Mouse (Mus musculus) heart, embryonic 16.5 days (tissue): ENCODE measurements around the gene Maf. TPM values are rescaled to one million over a fixed set of nuclear protein-coding genes. Genes with fewer than 3 reads are reported as not detected.

Source experiments
- ATAC-seq: fragments of 200-750 bp; cut with Nextera tagmentation; replicated peaks from 2 replicates; pipeline ENCODE4 v1.8.0; 2017; ENCODE audit warnings: moderate number of reproducible peaks; ENCODE audit not compliant: insufficient read depth, low FRiP score; ENCODE audit errors: extremely low read depth
- H3K27ac ChIP-seq: fragments of 300-500 bp; sonication (generic); 2 replicates; pipeline ENCODE4 v1.5.1; 2014; ENCODE audit warnings: mild to moderate bottlenecking, low read length, control low read depth, moderate library complexity
- H3K27me3 ChIP-seq: fragments of 300-500 bp; sonication (generic); 2 replicates; pipeline ENCODE4 v1.6.1; 2014; ENCODE audit warnings: low read length, mixed read lengths; ENCODE audit not compliant: control insufficient read depth, insufficient read depth
- H3K36me3 ChIP-seq: fragments of 300-500 bp; sonication (generic); 2 replicates; pipeline ENCODE4 v1.6.1; 2014; ENCODE audit not compliant: control insufficient read depth, insufficient read depth
- H3K4me1 ChIP-seq: fragments of 300-500 bp; sonication (generic); 2 replicates; pipeline ENCODE4 v1.6.1; 2014; ENCODE audit warnings: low read length, mixed read lengths; ENCODE audit not compliant: control insufficient read depth, insufficient read depth
- H3K4me2 ChIP-seq: fragments of 300-500 bp; sonication (generic); 2 replicates; pipeline ENCODE4 v1.6.1; 2014; ENCODE audit warnings: low read depth, mild to moderate bottlenecking, control low read depth, low read length
- H3K4me3 ChIP-seq: fragments of 300-500 bp; sonication (generic); 2 replicates; pipeline ENCODE4 v1.5.1; 2014; ENCODE audit warnings: mild to moderate bottlenecking, control low read depth, low read length
- H3K9ac ChIP-seq: fragments of 300-500 bp; sonication (generic); 2 replicates; pipeline ENCODE4 v1.6.1; 2014; ENCODE audit warnings: low read length, control low read depth
- H3K9me3 ChIP-seq: fragments of 300-500 bp; sonication (generic); replicated peaks from 2 replicates; pipeline ENCODE4 v1.6.1; 2016; ENCODE audit warnings: low read length; ENCODE audit not compliant: control insufficient read depth
- WGBS: fragments of 180-500 bp; shearing (Covaris S2); extraction: QIAGEN DNeasy Blood & Tissue Kit; methylation state at CpG from one replicate; pipeline ENCODE4 v1.1.7; 2014; 5-methylcytosine and 5-hydroxymethylcytosine counted together
- polyA plus RNA-seq: library from polyadenylated mRNA; unstranded; fragments of >200 nt; fragmentation: Nextera tagmentation; extraction: Ambion mirVana; gene quantifications from 2 replicates; pipeline ENCODE4 v1.2.1, GENCODE M21; 2015

Gene Maf
- polyA plus RNA-seq, 1 experiment from 2014 or later, result 3.2 TPM

DNA sequence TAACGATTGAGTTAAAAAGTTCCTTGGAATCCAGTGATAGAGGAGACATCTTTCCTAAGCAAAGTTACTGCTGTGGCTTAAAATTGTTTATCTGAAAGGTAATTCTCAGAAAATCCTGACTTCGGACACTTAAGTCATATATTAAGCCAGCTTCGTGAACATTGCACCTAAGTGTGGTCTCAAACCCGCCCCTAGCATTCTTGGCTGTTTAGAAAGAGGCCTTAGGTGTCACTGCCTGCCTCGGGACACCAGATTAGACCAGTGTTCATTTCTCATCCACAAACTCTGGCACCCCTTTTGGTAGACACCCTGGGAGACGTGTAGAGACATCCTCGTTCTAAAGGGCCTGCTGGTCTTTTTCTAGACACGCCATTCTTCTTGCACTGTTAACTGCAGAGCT lies 2.3 kb upstream of the Maf start:
- no peaks in the 10 kb centered on the region for H3K9me3 ChIP-seq
- no peaks in the 10 kb centered on the region for H3K36me3 ChIP-seq
- H3K9ac ChIP-seq, result no peak overlapping the region
- H3K4me2 ChIP-seq, result no peak overlapping the region
- no peak overlapping the region for H3K4me3 ChIP-seq
- H3K27me3 ChIP-seq, result peaks cover 5% of the 10 kb centered on the region
- no peak for ATAC-seq
- H3K27ac ChIP-seq, result no peak overlapping the region
- H3K4me1 ChIP-seq, result peaks cover 2% of the 10 kb centered on the region; the same call in 1 of the 2 replicates
- WGBS, result 61% methylated on average over 8 of the region's 8 CpGs

DNA sequence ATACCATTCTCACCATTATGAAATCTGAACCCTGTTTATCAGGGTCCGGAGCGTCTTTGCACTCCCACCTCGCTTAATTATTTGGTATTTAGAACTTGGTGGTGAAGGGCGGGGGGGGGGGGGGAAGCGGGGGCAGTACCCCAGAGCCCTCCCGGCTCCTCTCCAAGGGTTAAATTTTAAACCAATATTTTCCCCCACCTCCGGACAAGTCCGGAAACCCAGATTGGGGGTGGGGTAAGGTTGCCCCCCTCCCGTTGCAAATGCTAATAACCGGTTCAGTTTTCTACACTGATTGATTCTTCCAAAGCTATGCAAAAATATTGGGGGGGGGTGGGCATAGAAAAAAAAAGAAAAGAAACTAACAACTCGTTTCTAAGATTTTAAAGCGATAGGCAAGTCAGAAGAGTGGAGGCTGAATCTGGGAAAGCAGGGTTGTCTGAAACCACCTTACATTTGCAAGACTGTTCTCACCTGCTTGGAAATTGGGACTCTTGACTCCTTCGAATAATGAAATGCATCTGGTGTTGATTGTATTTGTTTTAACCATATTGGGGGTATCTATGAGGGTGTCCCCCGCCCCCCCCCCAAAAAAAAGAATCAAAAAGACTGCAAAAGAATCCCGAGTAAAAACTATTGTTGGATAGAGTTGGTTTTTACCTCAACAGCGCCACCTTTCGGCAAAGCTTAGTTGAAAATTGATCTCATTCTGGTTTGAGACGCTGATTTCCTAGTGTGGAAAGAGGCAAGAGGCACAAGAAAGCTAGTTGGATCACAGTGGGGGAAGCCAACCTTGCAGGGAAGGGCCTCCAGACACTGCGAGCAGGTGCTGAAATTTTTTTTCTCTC lies 1.6 kb upstream of the Maf start:
- Histone ChIP-seq H3K4me1 (peaks cover 2% of the 10 kb centered on the region; the same call in 1 of the 2 replicates), H3K4me3 (peak overlapping the region; percentile 69), H3K27ac (no peak overlapping the region), H3K9ac (peak overlapping the region; percentile 45), H3K36me3 (no peaks in the 10 kb centered on the region), H3K9me3 (no peaks in the 10 kb centered on the region), H3K27me3 (peaks cover 5% of the 10 kb centered on the region), H3K4me2 (peak overlapping the region; percentile 97)
- no peak for ATAC-seq
- 1% methylated on average over 19 of the region's 19 CpGs for WGBS

DNA sequence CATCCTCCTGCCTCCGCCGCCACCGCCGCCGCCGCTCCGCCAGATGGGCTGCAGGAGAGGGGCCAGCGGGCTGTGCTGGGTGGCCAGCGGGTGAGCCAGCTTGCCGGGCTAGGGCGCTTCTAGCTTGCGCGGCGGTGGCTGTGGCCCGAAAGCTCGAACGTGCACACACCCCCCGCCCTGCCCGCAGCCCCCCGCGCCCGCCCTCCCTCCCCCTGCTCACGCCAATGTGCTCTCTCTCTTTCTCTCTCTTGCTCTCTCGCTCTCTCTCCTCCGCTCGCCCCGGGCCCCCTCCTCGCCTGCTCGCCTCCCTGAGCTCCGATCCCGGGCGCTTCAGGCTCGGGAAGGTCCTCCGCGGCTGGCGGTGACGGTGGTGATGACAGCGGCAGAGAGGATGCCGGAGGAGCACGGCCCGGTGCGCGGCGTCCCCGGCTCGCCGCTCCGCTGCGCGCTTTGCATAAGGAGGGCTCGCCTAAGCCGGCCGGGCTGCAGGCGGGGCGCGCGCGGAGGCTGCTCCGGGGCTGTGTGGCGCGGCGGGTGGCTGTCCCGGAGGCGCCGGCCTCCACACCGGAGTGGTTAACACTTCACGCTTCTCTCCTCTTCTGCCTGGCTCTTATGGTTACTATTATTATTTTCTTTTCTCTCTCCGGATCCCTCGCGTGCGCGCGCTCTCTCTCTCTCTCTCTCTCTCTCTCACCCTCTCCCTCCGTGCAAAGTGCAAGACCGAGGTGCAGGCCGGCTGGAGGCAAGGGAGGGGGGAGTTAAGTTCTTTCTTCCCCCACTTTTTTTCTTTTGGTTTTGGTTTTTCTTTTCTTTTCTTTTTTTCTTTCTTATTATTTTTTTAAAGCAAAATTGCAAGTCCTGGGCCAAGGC lies 498 bp downstream of the Maf start:
- under 1% methylated on average over 54 of the region's 76 CpGs for WGBS
- Histone ChIP-seq H3K4me3 (peak overlapping the region; percentile 69), H3K27ac (peak overlapping the region; percentile 84), H3K4me2 (peak overlapping the region; percentile 97), H3K9ac (peak overlapping the region; percentile 74), H3K36me3 (no peaks in the 10 kb centered on the region), H3K27me3 (peaks cover 3% of the 10 kb centered on the region; the same call in 1 of the 2 replicates), H3K4me1 (peaks cover 2% of the 10 kb centered on the region; the same call in 1 of the 2 replicates), H3K9me3 (no peaks in the 10 kb centered on the region)
- peak; percentile 76 for ATAC-seq

DNA sequence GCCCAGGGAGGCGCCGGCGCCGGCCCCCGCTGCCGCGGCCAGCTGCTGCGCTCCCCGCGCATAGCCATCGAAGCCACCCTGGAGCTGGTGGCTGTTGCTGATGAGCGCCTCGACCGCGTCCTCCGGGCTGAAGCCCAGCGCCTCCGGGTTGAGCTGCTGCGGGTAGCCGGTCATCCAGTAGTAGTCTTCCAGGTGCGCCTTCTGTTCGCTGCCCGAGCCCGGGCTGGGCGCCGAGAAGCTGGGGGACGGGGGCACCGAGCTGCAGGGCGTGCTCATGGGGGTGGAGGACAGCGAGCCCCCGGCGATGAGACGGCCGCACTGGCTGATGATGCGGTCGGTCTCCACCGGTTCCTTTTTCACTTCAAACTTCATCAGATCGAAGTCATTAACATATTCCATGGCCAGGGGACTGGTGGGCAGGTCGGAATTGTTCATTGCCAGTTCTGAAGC lies 1.2 kb downstream of the Maf start:
- Histone ChIP-seq H3K27me3 (peaks cover 3% of the 10 kb centered on the region; the same call in 1 of the 2 replicates), H3K9ac (peak overlapping the region; percentile 74), H3K4me2 (peak overlapping the region; percentile 97), H3K27ac (peak overlapping the region; percentile 84), H3K9me3 (no peaks in the 10 kb centered on the region), H3K4me1 (peaks cover 2% of the 10 kb centered on the region; the same call in 1 of the 2 replicates), H3K36me3 (no peaks in the 10 kb centered on the region), H3K4me3 (peak overlapping the region; percentile 69)
- WGBS, result under 1% methylated on average over 36 of the region's 39 CpGs
- peak; percentile 3; the same call in 1 of the 2 replicates for ATAC-seq

DNA sequence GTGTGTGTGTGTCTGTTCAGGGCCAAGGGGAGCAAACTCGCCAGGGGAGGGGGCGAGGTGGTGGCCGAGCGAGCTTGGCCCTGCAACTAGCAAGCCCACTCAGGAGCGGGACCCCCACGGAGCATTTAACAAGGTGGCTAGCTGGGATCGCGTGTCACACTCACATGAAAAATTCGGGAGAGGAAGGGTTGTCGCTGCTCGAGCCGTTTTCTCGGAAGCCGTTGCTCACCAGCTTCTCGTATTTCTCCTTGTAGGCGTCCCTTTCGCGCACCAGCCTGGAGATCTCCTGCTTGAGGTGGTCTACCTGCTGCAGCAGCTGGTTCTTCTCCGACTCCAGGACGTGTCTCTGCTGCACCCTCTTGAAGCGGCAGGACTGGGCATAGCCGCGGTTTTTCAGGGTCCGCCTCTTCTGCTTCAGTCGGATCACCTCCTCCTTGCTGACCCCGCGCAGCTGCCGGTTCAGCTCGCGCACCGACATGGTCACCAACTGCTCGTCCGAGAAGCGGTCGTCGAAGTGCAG lies 1.9 kb downstream of the Maf start:
- H3K36me3 ChIP-seq, result no peaks in the 10 kb centered on the region
- H3K4me1 ChIP-seq, result peaks cover 2% of the 10 kb centered on the region; the same call in 1 of the 2 replicates
- H3K9me3 ChIP-seq, result no peaks in the 10 kb centered on the region
- ATAC-seq, result no peak
- WGBS, result under 1% methylated on average over 35 of the region's 36 CpGs
- H3K4me2 ChIP-seq, result peak overlapping the region; percentile 97
- H3K9ac ChIP-seq, result peak overlapping the region; percentile 74
- peak overlapping the region; percentile 69 for H3K4me3 ChIP-seq
- peak overlapping the region; percentile 31 for H3K27ac ChIP-seq
- peaks cover 3% of the 10 kb centered on the region; the same call in 1 of the 2 replicates for H3K27me3 ChIP-seq

DNA sequence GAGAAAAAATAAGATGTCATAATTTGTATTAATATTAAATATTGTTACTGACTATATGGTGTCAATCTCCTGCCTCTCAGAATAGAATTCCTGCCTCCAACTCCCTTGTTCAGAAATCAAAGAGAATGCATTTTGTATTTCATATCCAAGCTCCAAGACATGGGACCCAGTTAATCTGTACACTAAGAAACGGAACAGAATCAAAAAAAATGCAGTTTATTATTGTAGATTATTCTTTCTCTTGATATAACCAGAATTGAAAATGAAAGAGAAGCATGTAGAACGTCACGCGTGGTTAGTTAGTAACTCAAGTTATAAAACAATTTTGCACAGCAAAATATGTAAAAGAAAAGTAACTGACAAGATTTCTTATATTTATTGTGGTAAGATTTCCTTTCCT lies 4.5 kb downstream of the Maf start:
- H3K36me3 ChIP-seq, result no peaks in the 10 kb centered on the region
- ATAC-seq, result no peak
- WGBS, result 83% methylated on average over 4 of the region's 4 CpGs
- H3K9me3 ChIP-seq, result no peaks in the 10 kb centered on the region
- no peak overlapping the region for H3K4me3 ChIP-seq
- no peak overlapping the region for H3K9ac ChIP-seq
- H3K27ac ChIP-seq, result no peak overlapping the region
- H3K27me3 ChIP-seq, result no peaks in the 10 kb centered on the region
- peaks cover 2% of the 10 kb centered on the region; the same call in 1 of the 2 replicates for H3K4me1 ChIP-seq
- no peak overlapping the region for H3K4me2 ChIP-seq

DNA sequence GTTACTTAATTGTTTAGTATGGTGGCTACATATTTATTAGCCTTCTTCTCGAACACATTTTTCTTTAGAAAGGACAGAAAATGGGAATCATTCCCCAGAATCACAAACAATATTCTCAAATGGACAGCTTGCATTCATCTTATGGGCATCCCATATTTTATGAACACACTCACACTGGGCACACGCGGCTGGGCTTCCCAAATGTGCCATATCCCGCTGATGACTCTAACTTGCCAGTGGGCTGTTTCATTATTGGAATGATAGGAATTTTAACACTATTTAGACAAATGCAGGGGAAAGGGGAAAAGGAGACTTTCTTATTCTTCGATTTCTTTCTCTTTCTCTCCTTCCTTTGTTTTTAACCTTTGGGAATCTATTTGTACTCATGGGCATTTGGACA lies 6.6 kb downstream of the Maf start:
- WGBS, result 81% methylated on average over 5 of the region's 5 CpGs
- H3K4me1 ChIP-seq, result peaks cover 4% of the 10 kb centered on the region; the same call in 1 of the 2 replicates
- no peaks in the 10 kb centered on the region for H3K9me3 ChIP-seq
- H3K4me2 ChIP-seq, result no peak overlapping the region
- H3K27ac ChIP-seq, result no peak overlapping the region
- H3K27me3 ChIP-seq, result no peaks in the 10 kb centered on the region
- no peak overlapping the region for H3K4me3 ChIP-seq
- no peaks in the 10 kb centered on the region for H3K36me3 ChIP-seq
- H3K9ac ChIP-seq, result no peak overlapping the region
- no peak for ATAC-seq

DNA sequence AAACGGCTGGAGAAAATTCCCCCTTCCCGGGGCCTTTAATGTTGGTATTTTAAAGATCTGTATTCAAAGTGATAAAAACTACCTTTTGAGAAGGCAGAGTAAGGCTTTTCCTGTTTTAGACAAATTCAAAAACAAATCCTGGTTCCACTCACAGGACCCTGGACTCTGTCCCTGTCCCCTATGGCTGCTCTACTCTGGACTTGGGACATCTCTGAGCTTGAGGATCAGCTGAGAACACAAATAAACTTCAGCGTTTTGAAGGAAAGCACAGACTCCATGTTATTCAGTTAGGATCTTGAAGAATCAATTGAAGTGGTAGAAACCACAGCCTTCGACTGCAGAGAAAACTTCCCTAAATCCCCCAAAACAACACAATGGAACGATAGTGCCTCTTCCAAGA lies 8.4 kb downstream of the Maf start:
- WGBS, result 54% methylated on average over 5 of the region's 5 CpGs
- H3K4me1 ChIP-seq, result peaks cover 2% of the 10 kb centered on the region; the same call in 1 of the 2 replicates
- H3K36me3 ChIP-seq, result no peaks in the 10 kb centered on the region
- H3K9ac ChIP-seq, result no peak overlapping the region
- H3K4me3 ChIP-seq, result no peak overlapping the region
- no peak overlapping the region for H3K27ac ChIP-seq
- no peak overlapping the region for H3K4me2 ChIP-seq
- no peaks in the 10 kb centered on the region for H3K27me3 ChIP-seq
- ATAC-seq, result no peak
- H3K9me3 ChIP-seq, result no peaks in the 10 kb centered on the region
